In the genomic region with DNA sequence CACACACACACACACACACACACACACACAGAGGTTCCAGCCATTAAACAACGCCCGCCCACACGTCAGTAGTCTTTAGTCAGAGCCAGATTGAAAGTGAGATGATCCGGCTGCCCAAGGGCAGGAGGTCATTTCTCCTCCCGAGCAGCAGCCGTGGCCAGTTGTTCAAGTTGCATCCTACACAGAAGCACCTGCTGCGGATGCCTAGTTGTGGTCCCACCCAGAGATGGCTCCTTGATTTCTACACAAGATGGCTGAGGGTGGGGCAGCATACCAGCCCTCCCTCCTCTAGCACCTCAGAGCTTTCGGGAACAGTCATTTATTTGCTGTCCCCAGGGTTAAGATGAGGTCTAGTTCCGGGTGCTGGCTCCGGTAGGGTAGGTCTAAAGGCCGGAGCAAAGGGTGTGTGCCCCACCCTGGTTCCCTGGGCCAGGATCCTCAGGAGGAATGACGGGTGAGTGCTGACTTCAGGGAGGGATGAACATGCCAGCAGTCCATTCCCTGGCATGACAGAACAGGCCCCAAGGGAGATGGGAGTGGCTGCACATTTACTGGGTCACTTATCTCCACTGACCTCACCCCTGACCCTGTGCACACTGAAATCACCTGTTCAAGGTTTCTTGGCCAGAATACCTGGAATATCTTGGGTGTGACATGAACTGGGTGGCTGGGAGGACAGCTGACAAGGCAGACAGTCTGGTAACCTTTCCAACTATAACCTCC, we compare ENCODE assay signal across 11 mouse cellular contexts. TPM values are rescaled to one million over a fixed set of nuclear protein-coding genes. Genes with fewer than 3 reads are reported as not detected.
A peak's percentile ranks its signal among the peaks of the same experiment; 100 is the strongest.
DNase-seq lines count a peak whose midpoint lies in the region; ATAC-seq and TF ChIP-seq lines count a peak whose summit lies in the region.
"Had no signal": no experiment of that assay in that cellular context is flagged by ENCODE, and none has a peak within 500 bp of the region (broad histone marks: within the 10 kb centered on the region; RNA-seq: fewer than 3 reads in every experiment).

No protein-coding gene starts in this region.

- peaks cover 12% of the 10 kb centered on the region; the same call in 1 of the 2 replicates for H3K4me1 ChIP-seq in heart, embryonic 11.5 days (ENCODE audit: control insufficient read depth, insufficient read depth, low read length)
- H3K4me1 ChIP-seq in ES-Bruce4 (ENCODE audit: control insufficient read depth, insufficient read depth, low read length), result peaks cover 30% of the 10 kb centered on the region
- H3K4me1 ChIP-seq in intestine, embryonic 16.5 days (ENCODE audit: control insufficient read depth, insufficient read depth, low read length), result peaks cover 15% of the 10 kb centered on the region; the same call in 1 of the 2 replicates
- H3K4me1 ChIP-seq in limb, embryonic 15.5 days, result peaks cover 22% of the 10 kb centered on the region
- H3K4me1 ChIP-seq in neural tube, embryonic 15.5 days, result no peaks in the 10 kb centered on the region
- no peaks in the 10 kb centered on the region for H3K4me1 ChIP-seq in midbrain, embryonic 15.5 days
- H3K4me1 ChIP-seq: midbrain, embryonic 12.5 days had no signal

- no peak for DNase-seq in heart, postnatal 14 days
- DNase-seq: adrenal gland, postnatal 25 days had no signal

- no peak overlapping the region for H3K9ac ChIP-seq in heart, embryonic 11.5 days (ENCODE audit: low read depth, low read length)
- H3K9ac ChIP-seq in ES-Bruce4 (ENCODE audit: low read depth, poor library complexity, severe bottlenecking), result peak overlapping the region; percentile 21
- peak overlapping the region; percentile 39; the same call in 1 of the 2 replicates for H3K9ac ChIP-seq in intestine, embryonic 16.5 days (ENCODE audit: low read depth, low read length)
- H3K9ac ChIP-seq in limb, embryonic 15.5 days, result no peak overlapping the region
- no peak overlapping the region for H3K9ac ChIP-seq in neural tube, embryonic 15.5 days (replicated peaks)
- no peak overlapping the region for H3K9ac ChIP-seq in midbrain, embryonic 15.5 days
- H3K9ac ChIP-seq: midbrain, embryonic 12.5 days had no signal

- no peaks in the 10 kb centered on the region for H3K9me3 ChIP-seq in heart, embryonic 11.5 days (replicated peaks; ENCODE audit: control insufficient read depth, low read length)
- H3K9me3 ChIP-seq in ES-Bruce4 (replicated peaks; ENCODE audit: control insufficient read depth, insufficient read depth, low read length, poor library complexity, severe bottlenecking), result no peaks in the 10 kb centered on the region
- no peaks in the 10 kb centered on the region for H3K9me3 ChIP-seq in intestine, embryonic 16.5 days (ENCODE audit: control insufficient read depth, low read length)
- H3K9me3 ChIP-seq in limb, embryonic 15.5 days, result no peaks in the 10 kb centered on the region
- no peaks in the 10 kb centered on the region for H3K9me3 ChIP-seq in neural tube, embryonic 15.5 days (replicated peaks)
- H3K9me3 ChIP-seq in midbrain, embryonic 15.5 days, result no peaks in the 10 kb centered on the region
- H3K9me3 ChIP-seq: forebrain, embryonic 10.5 days; midbrain, embryonic 12.5 days had no signal

- no peak overlapping the region for H3K4me2 ChIP-seq in heart, embryonic 11.5 days
- H3K4me2 ChIP-seq in intestine, embryonic 16.5 days (ENCODE audit: low read depth, low read length), result no peak overlapping the region
- H3K4me2 ChIP-seq in limb, embryonic 15.5 days, result no peak overlapping the region
- H3K4me2 ChIP-seq in neural tube, embryonic 15.5 days, result no peak overlapping the region
- no peak overlapping the region for H3K4me2 ChIP-seq in midbrain, embryonic 15.5 days
- H3K4me2 ChIP-seq: midbrain, embryonic 12.5 days had no signal

- no peaks in the 10 kb centered on the region for H3K27me3 ChIP-seq in heart, embryonic 11.5 days (ENCODE audit: control insufficient read depth, insufficient read depth, low read length)
- no peaks in the 10 kb centered on the region for H3K27me3 ChIP-seq in ES-Bruce4 (ENCODE audit: control insufficient read depth, insufficient read depth, low read length, poor library complexity, severe bottlenecking)
- no peaks in the 10 kb centered on the region for H3K27me3 ChIP-seq in intestine, embryonic 16.5 days (replicated peaks; ENCODE audit: control insufficient read depth, insufficient read depth, low read length)
- no peaks in the 10 kb centered on the region for H3K27me3 ChIP-seq in limb, embryonic 15.5 days
- no peaks in the 10 kb centered on the region for H3K27me3 ChIP-seq in neural tube, embryonic 15.5 days (replicated peaks)
- no peaks in the 10 kb centered on the region for H3K27me3 ChIP-seq in midbrain, embryonic 15.5 days (replicated peaks)
- H3K27me3 ChIP-seq: midbrain, embryonic 12.5 days had no signal

- no peak overlapping the region for H3K4me3 ChIP-seq in heart, embryonic 11.5 days (ENCODE audit: low read depth, low read length)
- no peak overlapping the region for H3K4me3 ChIP-seq in ES-Bruce4 (ENCODE audit: low read depth, low read length)
- H3K4me3 ChIP-seq in intestine, embryonic 16.5 days (ENCODE audit: low read length), result peak overlapping the region; percentile 11
- H3K4me3 ChIP-seq in limb, embryonic 15.5 days, result no peak overlapping the region
- no peak overlapping the region for H3K4me3 ChIP-seq in neural tube, embryonic 15.5 days (replicated peaks)
- H3K4me3 ChIP-seq in midbrain, embryonic 15.5 days, result no peak overlapping the region
- H3K4me3 ChIP-seq: forebrain, embryonic 10.5 days; midbrain, embryonic 12.5 days had no signal

- 64% methylated on average over 12 of the region's 12 CpGs for WGBS in heart, embryonic 11.5 days (ENCODE audit: insufficient replicate concordance)
- WGBS in intestine, embryonic 16.5 days, result 49% methylated on average over 12 of the region's 12 CpGs
- 66% methylated on average over 12 of the region's 12 CpGs for WGBS in limb, embryonic 15.5 days
- 79% methylated on average over 12 of the region's 12 CpGs for WGBS in neural tube, embryonic 15.5 days
- 82% methylated on average over 12 of the region's 12 CpGs for WGBS in midbrain, embryonic 15.5 days

- 0 out of 2 replicates have a peak, but pooled peaks have one; percentile 8 for ATAC-seq in heart, embryonic 11.5 days (replicated peaks; ENCODE audit: insufficient number of reproducible peaks, low FRiP score, low TSS enrichment)
- ATAC-seq in intestine, embryonic 16.5 days, result peak; percentile 87
- ATAC-seq in limb, embryonic 15.5 days (ENCODE audit: insufficient number of reproducible peaks, low FRiP score, low TSS enrichment, low read depth), result no peak
- ATAC-seq in megakaryocyte, adult 5-6 weeks (ENCODE audit: poor library complexity, severe bottlenecking), result no peak
- no peak for ATAC-seq in neural tube, embryonic 15.5 days (ENCODE audit: low FRiP score)
- ATAC-seq in midbrain, embryonic 15.5 days (replicated peaks), result no peak

- peak; percentile 93 for TF ChIP-seq EP300 in ES-Bruce4 (IDR thresholded peaks at IDR 0.05; ENCODE audit: insufficient read depth, low read depth, low read length)

- intact Hi-C loops in heart, postnatal 14 days (cut with DNase I), result loop anchor here (5.0 kb wide), 1 partner anchor 178 kb away; no protein-coding TSS in a partner anchor

- H3K36me3 ChIP-seq in heart, embryonic 11.5 days (ENCODE audit: control insufficient read depth, insufficient read depth, low read length), result peaks cover 18% of the 10 kb centered on the region
- peaks cover 10% of the 10 kb centered on the region for H3K36me3 ChIP-seq in ES-Bruce4 (ENCODE audit: control insufficient read depth, insufficient read depth, low read length, poor library complexity, severe bottlenecking)
- H3K36me3 ChIP-seq in intestine, embryonic 16.5 days (ENCODE audit: control insufficient read depth, insufficient read depth, low read length), result peaks cover 15% of the 10 kb centered on the region
- H3K36me3 ChIP-seq in limb, embryonic 15.5 days, result peaks cover 49% of the 10 kb centered on the region
- peaks cover 37% of the 10 kb centered on the region for H3K36me3 ChIP-seq in neural tube, embryonic 15.5 days
- peaks cover 19% of the 10 kb centered on the region; the same call in 1 of the 2 replicates for H3K36me3 ChIP-seq in midbrain, embryonic 15.5 days (replicated peaks)

- no peak overlapping the region for H3K27ac ChIP-seq in heart, embryonic 11.5 days (ENCODE audit: low read depth, low read length)
- peak overlapping the region; percentile 95 for H3K27ac ChIP-seq in ES-Bruce4 (ENCODE audit: insufficient read depth, low read length)
- peak overlapping the region; percentile 83 for H3K27ac ChIP-seq in intestine, embryonic 16.5 days (ENCODE audit: low read length)
- 0 out of 2 replicates have a peak overlapping the region, but pooled peaks have one; percentile 30 for H3K27ac ChIP-seq in limb, embryonic 15.5 days
- no peak overlapping the region for H3K27ac ChIP-seq in neural tube, embryonic 15.5 days (replicated peaks)
- no peak overlapping the region for H3K27ac ChIP-seq in midbrain, embryonic 15.5 days
- H3K27ac ChIP-seq: forebrain, embryonic 10.5 days; midbrain, embryonic 12.5 days had no signal

- TF ChIP-seq POLR2A in ES-Bruce4 (IDR thresholded peaks at IDR 0.05; ENCODE audit: insufficient read depth, low read length), result no peak

- TF ChIP-seq CTCF in ES-Bruce4 (IDR thresholded peaks at IDR 0.05; ENCODE audit: low read depth, low read length), result no peak

RNA-seq across cellular contexts. Expression of a gene that starts 7.7 kb away (rescaled TPM):
- 227 and 262 TPM in 2 replicates for polyA plus RNA-seq in heart, embryonic 11.5 days (2014; fragmentation: Nextera tagmentation; extraction: Ambion mirVana)
- 100 to 1,000 TPM; 110 to 127 TPM for total RNA-seq in heart, postnatal 14 days (2021)
- polyA plus RNA-seq in ES-Bruce4 (2011; ENCODE audit: insufficient read depth, insufficient read length, low read depth, missing spikeins), result 318 and 324 TPM in 2 replicates
- 402 and 447 TPM in 2 replicates for polyA plus RNA-seq in intestine, embryonic 16.5 days (2015; fragmentation: Nextera tagmentation; extraction: Ambion mirVana)
- 347 and 359 TPM in 2 replicates for polyA plus RNA-seq in limb, embryonic 15.5 days (2015; fragmentation: Nextera tagmentation; extraction: Ambion mirVana)
- 82.5 and 87.8 TPM in 2 replicates for total RNA-seq in megakaryocyte, adult 5-6 weeks (2015)
- total RNA-seq in megakaryocyte, adult 5-6 weeks (2017), result 44.7 and 55.1 TPM in 2 replicates
- polyA plus RNA-seq in neural tube, embryonic 15.5 days (2015; fragmentation: Nextera tagmentation; extraction: Ambion mirVana), result 141 and 177 TPM in 2 replicates
- polyA plus RNA-seq in midbrain, embryonic 15.5 days (2015; fragmentation: Nextera tagmentation; extraction: Ambion mirVana), result 140 and 143 TPM in 2 replicates

RNA-seq across cellular contexts. Expression of a gene that starts 11.8 kb away (rescaled TPM):
- polyA plus RNA-seq in heart, embryonic 11.5 days (2014; fragmentation: Nextera tagmentation; extraction: Ambion mirVana), result 278 and 286 TPM in 2 replicates
- total RNA-seq in heart, postnatal 14 days (2021), result 100 to 1,000 TPM; 157 to 159 TPM
- 409 and 413 TPM in 2 replicates for polyA plus RNA-seq in ES-Bruce4 (2011; ENCODE audit: insufficient read depth, insufficient read length, low read depth, missing spikeins)
- 355 and 362 TPM in 2 replicates for polyA plus RNA-seq in intestine, embryonic 16.5 days (2015; fragmentation: Nextera tagmentation; extraction: Ambion mirVana)
- 372 and 387 TPM in 2 replicates for polyA plus RNA-seq in limb, embryonic 15.5 days (2015; fragmentation: Nextera tagmentation; extraction: Ambion mirVana)
- 216 and 241 TPM in 2 replicates for total RNA-seq in megakaryocyte, adult 5-6 weeks (2015)
- 340 and 348 TPM in 2 replicates for total RNA-seq in megakaryocyte, adult 5-6 weeks (2017)
- polyA plus RNA-seq in neural tube, embryonic 15.5 days (2015; fragmentation: Nextera tagmentation; extraction: Ambion mirVana), result 306 and 324 TPM in 2 replicates
- polyA plus RNA-seq in midbrain, embryonic 15.5 days (2015; fragmentation: Nextera tagmentation; extraction: Ambion mirVana), result 269 and 284 TPM in 2 replicates

RNA-seq across cellular contexts. Expression of a gene that starts 12.0 kb away (rescaled TPM):
- polyA plus RNA-seq in heart, embryonic 11.5 days (2014; fragmentation: Nextera tagmentation; extraction: Ambion mirVana), result 6.8 and 6.9 TPM in 2 replicates
- total RNA-seq in heart, postnatal 14 days (2021), result 1 to 10 TPM in 1 of 2 experiments, under 1 TPM in 1; 0.96 to 2.4 TPM
- polyA plus RNA-seq in ES-Bruce4 (2011; ENCODE audit: insufficient read depth, insufficient read length, low read depth, missing spikeins), result 33.2 and 36.3 TPM in 2 replicates
- 6.9 and 7.3 TPM in 2 replicates for polyA plus RNA-seq in intestine, embryonic 16.5 days (2015; fragmentation: Nextera tagmentation; extraction: Ambion mirVana)
- polyA plus RNA-seq in limb, embryonic 15.5 days (2015; fragmentation: Nextera tagmentation; extraction: Ambion mirVana), result 7.2 and 7.6 TPM in 2 replicates
- 53.8 and 54.4 TPM in 2 replicates for total RNA-seq in megakaryocyte, adult 5-6 weeks (2015)
- total RNA-seq in megakaryocyte, adult 5-6 weeks (2017), result 44.2 and 60.4 TPM in 2 replicates
- 10.3 and 19.2 TPM in 2 replicates for polyA plus RNA-seq in neural tube, embryonic 15.5 days (2015; fragmentation: Nextera tagmentation; extraction: Ambion mirVana)
- polyA plus RNA-seq in midbrain, embryonic 15.5 days (2015; fragmentation: Nextera tagmentation; extraction: Ambion mirVana), result 8.5 and 11.4 TPM in 2 replicates

Comparison
In these comparisons a context has a peak if more than half of its experiments do, and no peak if none do; other contexts are left out.
1. ATAC-seq: peak in heart, embryonic 11.5 days (single experiment) and intestine, embryonic 16.5 days (single experiment); none in limb, embryonic 15.5 days (single experiment), megakaryocyte, adult 5-6 weeks (single experiment), neural tube, embryonic 15.5 days (single experiment) and midbrain, embryonic 15.5 days (single experiment).
2. H3K27ac ChIP-seq: peak in ES-Bruce4 (single experiment), intestine, embryonic 16.5 days (single experiment) and limb, embryonic 15.5 days (single experiment); none in heart, embryonic 11.5 days (single experiment), neural tube, embryonic 15.5 days (single experiment) and midbrain, embryonic 15.5 days (single experiment).
3. H3K9ac ChIP-seq: peak in ES-Bruce4 (single experiment) and intestine, embryonic 16.5 days (single experiment); none in heart, embryonic 11.5 days (single experiment), limb, embryonic 15.5 days (single experiment), neural tube, embryonic 15.5 days (single experiment) and midbrain, embryonic 15.5 days (single experiment).